Mouse (Mus musculus): ENCODE measurements around the gene Tspan33. TPM values are rescaled to one million over a fixed set of nuclear protein-coding genes. Genes with fewer than 3 reads are reported as not detected.
A peak's percentile ranks its signal among the peaks of the same experiment; 100 is the strongest.

Gene Tspan33
- polyA plus RNA-seq, 2 experiments: 76.1 to 108 TPM

GRCm38 (mm10) chr6:29717952-29718521 lies 24.0 kb downstream of the Tspan33 start:
- H3K9ac ChIP-seq (replicated peaks): no peak overlapping the region
- H3K9me3 ChIP-seq (ENCODE audit: control insufficient read depth, low read length): no peaks in the 10 kb centered on the region
- H3K36me3 ChIP-seq (replicated peaks; ENCODE audit: control insufficient read depth, insufficient read depth, low read depth): peaks cover 72% of the 10 kb centered on the region
- DNase-seq (ENCODE audit: low read depth in 3 of 3, low spot score in 3 of 3) (no peak), ATAC-seq (ENCODE audit: insufficient read depth) (no peak)
- H3K27me3 ChIP-seq (ENCODE audit: control insufficient read depth, insufficient read depth, low read length): no peaks in the 10 kb centered on the region
- no peak overlapping the region for H3K4me3 ChIP-seq (ENCODE audit: insufficient read depth in 1 of 2, low read depth in 2 of 2, low read length in 2 of 2)
- no peak overlapping the region for H3K27ac ChIP-seq
- TF ChIP-seq CTCF (IDR thresholded peaks at IDR 0.05; ENCODE audit: low read depth) (no peak), EP300 (IDR thresholded peaks at IDR 0.05; ENCODE audit: low read depth) (no peak)
- H3K4me2 ChIP-seq (ENCODE audit: low read depth): no peak overlapping the region
- WGBS (ENCODE audit: insufficient replicate concordance): 66% methylated on average over 14 of the region's 14 CpGs
- H3K4me1 ChIP-seq (replicated peaks; ENCODE audit: control insufficient read depth in 2 of 2, insufficient read depth in 2 of 2, low read length in 1 of 2): no peaks in the 10 kb centered on the region; a peak in 1 of 4 replicates

- H3K9ac ChIP-seq (replicated peaks): 0 out of 2 replicates have a peak overlapping the region, but pooled peaks have one; percentile 9
- 22% methylated on average over 15 of the region's 15 CpGs for WGBS (ENCODE audit: insufficient replicate concordance)
- no peak for ATAC-seq (ENCODE audit: insufficient read depth)
These were observed 24.9 kb downstream of the Tspan33 start for GRCm38 (mm10) chr6:29718894-29719329.

DNA sequence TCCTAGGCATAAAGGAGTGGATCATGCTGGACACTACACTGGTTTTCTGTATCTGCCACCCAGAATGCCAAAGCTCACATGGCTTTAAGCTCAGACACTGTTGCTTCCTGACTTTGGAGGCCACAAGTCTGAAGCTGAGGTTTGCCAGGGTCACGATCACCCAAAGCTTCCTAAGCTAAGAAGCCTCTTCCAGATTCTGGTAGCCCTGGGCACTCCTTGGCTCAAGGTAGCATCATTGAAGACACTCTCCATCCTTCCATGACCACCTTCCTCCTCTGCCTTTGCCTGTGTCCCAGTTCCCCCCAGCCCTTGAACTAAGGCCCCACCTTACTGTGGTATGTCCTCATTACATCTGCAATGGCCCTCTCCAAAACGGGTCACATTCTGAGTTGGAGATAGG lies 27.9 kb downstream of the Tspan33 start:
- no peak for DNase-seq (ENCODE audit: low read depth in 3 of 3, low spot score in 3 of 3)
- no peak overlapping the region for H3K9ac ChIP-seq (replicated peaks)
- H3K4me3 ChIP-seq (ENCODE audit: insufficient read depth in 1 of 2, low read depth in 2 of 2, low read length in 2 of 2): no peak overlapping the region
- H3K4me1 ChIP-seq (replicated peaks; ENCODE audit: control insufficient read depth in 2 of 2, insufficient read depth in 2 of 2, low read length in 1 of 2): no peaks in the 10 kb centered on the region; a peak in 1 of 4 replicates
- WGBS (ENCODE audit: insufficient replicate concordance): 54% methylated on average over 2 of the region's 2 CpGs
- TF ChIP-seq CTCF (IDR thresholded peaks at IDR 0.05; ENCODE audit: low read depth) (no peak), EP300 (IDR thresholded peaks at IDR 0.05; ENCODE audit: low read depth) (no peak)
- H3K36me3 ChIP-seq (replicated peaks; ENCODE audit: control insufficient read depth, insufficient read depth, low read depth): peaks cover 35% of the 10 kb centered on the region
- no peaks in the 10 kb centered on the region for H3K9me3 ChIP-seq (ENCODE audit: control insufficient read depth, low read length)
- no peaks in the 10 kb centered on the region for H3K27me3 ChIP-seq (ENCODE audit: control insufficient read depth, insufficient read depth, low read length)
- ATAC-seq (ENCODE audit: insufficient read depth): no peak
- H3K4me2 ChIP-seq (ENCODE audit: low read depth): no peak overlapping the region
- H3K27ac ChIP-seq: no peak overlapping the region

More at GRCm38 (mm10) chr6:29718894-29719329, 24.9 kb downstream of the Tspan33 start:
- Histone ChIP-seq H3K27ac (no peak overlapping the region), H3K4me2 (ENCODE audit: low read depth) (peak overlapping the region; percentile 22; the same call in 1 of the 2 replicates), H3K36me3 (replicated peaks; ENCODE audit: control insufficient read depth, insufficient read depth, low read depth) (peaks cover 64% of the 10 kb centered on the region), H3K27me3 (ENCODE audit: control insufficient read depth, insufficient read depth, low read length) (no peaks in the 10 kb centered on the region), H3K4me1 (replicated peaks; ENCODE audit: control insufficient read depth in 2 of 2, insufficient read depth in 2 of 2, low read length in 1 of 2) (no peaks in the 10 kb centered on the region; a peak in 1 of 4 replicates), H3K4me3 (ENCODE audit: insufficient read depth in 1 of 2, low read depth in 2 of 2, low read length in 2 of 2) (peak overlapping the region; percentile 2 to 18; a peak in 2 of 4 replicates), H3K9me3 (ENCODE audit: control insufficient read depth, low read length) (no peaks in the 10 kb centered on the region)
- TF ChIP-seq CTCF (IDR thresholded peaks at IDR 0.05; ENCODE audit: low read depth) (no peak), EP300 (IDR thresholded peaks at IDR 0.05; ENCODE audit: low read depth) (no peak)
- no peak for DNase-seq (ENCODE audit: low read depth in 3 of 3, low spot score in 3 of 3)

GRCm38 (mm10) chr6:29726576-29727200 lies 32.7 kb downstream of the Tspan33 start:
- WGBS (ENCODE audit: insufficient replicate concordance): 58% methylated on average over 1 of the region's 1 CpGs
- Histone ChIP-seq H3K27ac (no peak overlapping the region), H3K4me3 (ENCODE audit: insufficient read depth in 1 of 2, low read depth in 2 of 2, low read length in 2 of 2) (no peak overlapping the region), H3K4me2 (ENCODE audit: low read depth) (no peak overlapping the region), H3K36me3 (replicated peaks; ENCODE audit: control insufficient read depth, insufficient read depth, low read depth) (no peaks in the 10 kb centered on the region), H3K27me3 (ENCODE audit: control insufficient read depth, insufficient read depth, low read length) (no peaks in the 10 kb centered on the region), H3K9ac (replicated peaks) (no peak overlapping the region), H3K4me1 (replicated peaks; ENCODE audit: control insufficient read depth in 2 of 2, insufficient read depth in 2 of 2, low read length in 1 of 2) (no peaks in the 10 kb centered on the region), H3K9me3 (ENCODE audit: control insufficient read depth, low read length) (no peaks in the 10 kb centered on the region)
- TF ChIP-seq CTCF (IDR thresholded peaks at IDR 0.05; ENCODE audit: low read depth) (no peak), EP300 (IDR thresholded peaks at IDR 0.05; ENCODE audit: low read depth) (no peak)
- ATAC-seq (ENCODE audit: insufficient read depth) (no peak), DNase-seq (ENCODE audit: low read depth in 3 of 3, low spot score in 3 of 3) (no peak)

- no peak for ATAC-seq (ENCODE audit: insufficient read depth)
- no peak overlapping the region for H3K4me3 ChIP-seq (ENCODE audit: insufficient read depth in 1 of 2, low read depth in 2 of 2, low read length in 2 of 2)
- no peaks in the 10 kb centered on the region for H3K36me3 ChIP-seq (replicated peaks; ENCODE audit: control insufficient read depth, insufficient read depth, low read depth)
- H3K9me3 ChIP-seq (ENCODE audit: control insufficient read depth, low read length): no peaks in the 10 kb centered on the region
- H3K4me2 ChIP-seq (ENCODE audit: low read depth): no peak overlapping the region
- H3K4me1 ChIP-seq (replicated peaks; ENCODE audit: control insufficient read depth in 2 of 2, insufficient read depth in 2 of 2, low read length in 1 of 2): no peaks in the 10 kb centered on the region
- TF ChIP-seq CTCF (IDR thresholded peaks at IDR 0.05; ENCODE audit: low read depth) (no peak), EP300 (IDR thresholded peaks at IDR 0.05; ENCODE audit: low read depth) (no peak)
- no peak overlapping the region for H3K9ac ChIP-seq (replicated peaks)
- no peak overlapping the region for H3K27ac ChIP-seq
- no peaks in the 10 kb centered on the region for H3K27me3 ChIP-seq (ENCODE audit: control insufficient read depth, insufficient read depth, low read length)
- no peak for DNase-seq (ENCODE audit: low read depth in 3 of 3, low spot score in 3 of 3)
- 48% methylated on average over 3 of the region's 3 CpGs for WGBS (ENCODE audit: insufficient replicate concordance)
These were observed 34.0 kb downstream of the Tspan33 start for GRCm38 (mm10) chr6:29728035-29728434.

Measured in liver, embryonic 14.5 days (tissue).